Mouse (Mus musculus): ENCODE data around the gene Sult5a1. TPM values are rescaled to one million over a fixed set of nuclear protein-coding genes. Genes with fewer than 3 reads are reported as not detected.

The Sult5a1 gene
- total RNA-seq, 2 experiments from 2014 or later, result 1.3 to 1.6 TPM

- DNase-seq, result no peak
These were observed 56.9 kb downstream of the Sult5a1 start for GRCm38 (mm10) chr8:123101244-123101643.

GRCm38 (mm10) chr8:123100288-123100687 lies 57.8 kb downstream of the Sult5a1 start:
- DNase-seq, result no peak

- DNase-seq, result no peak
These were observed 60.1 kb downstream of the Sult5a1 start for GRCm38 (mm10) chr8:123097786-123098584.

- no peak for DNase-seq
These were observed 60.9 kb downstream of the Sult5a1 start for GRCm38 (mm10) chr8:123097216-123097615.

Small RNAs within 50 kb of the gene (microRNA-seq; reads per million reads assigned to microRNA genes)
- gene Mir7079 (0.20 to 0.69 reads per million in 2 experiments), gene Mir7080 (0 to 1.0 reads per million in 2 experiments)

Other genes starting within 250 kb of the Sult5a1 start
- 10 to 100 TPM; 85.2 to 86.3 TPM for gene Ankrd11, start 116.0 kb downstream of the Sult5a1 start, total RNA-seq (2021)
- gene Spg7, start 95.4 kb downstream of the Sult5a1 start, total RNA-seq (2021), result 10 to 100 TPM; 68.5 to 76.5 TPM
- 100 to 1,000 TPM; 641 to 660 TPM for gene Rpl13, start 56.0 kb downstream of the Sult5a1 start, total RNA-seq (2021)
- gene Cpne7, start 40.9 kb downstream of the Sult5a1 start, total RNA-seq (2021), result under 1 TPM; 0.14 to 0.16 TPM
- gene Dpep1, start 27.9 kb upstream of the Sult5a1 start, total RNA-seq (2021), result 10 to 100 TPM in 1 of 2 experiments, 1 to 10 TPM in 1; 7.5 to 11.6 TPM
- gene Chmp1a, start 54.4 kb upstream of the Sult5a1 start, total RNA-seq (2021), result 10 to 100 TPM; 59.6 to 60.3 TPM
- gene Spata33, start 54.5 kb upstream of the Sult5a1 start, total RNA-seq (2021), result 10 to 100 TPM; 20.9 to 22.2 TPM
- gene Cdk10, start 66.5 kb upstream of the Sult5a1 start, total RNA-seq (2021), result 10 to 100 TPM; 33.6 to 38.4 TPM
- gene Spata2l, start 77.9 kb upstream of the Sult5a1 start, total RNA-seq (2021), result 1 to 10 TPM; 3.7 to 4.2 TPM
- 10 to 100 TPM; 14.4 to 14.8 TPM for gene Zfp276, start 95.9 kb upstream of the Sult5a1 start, total RNA-seq (2021)
- gene Vps9d1, start 96.0 kb upstream of the Sult5a1 start, total RNA-seq (2021), result 10 to 100 TPM; 26.4 to 27.3 TPM
- 10 to 100 TPM; 16.7 to 22.9 TPM for gene Fanca, start 160.3 kb upstream of the Sult5a1 start, total RNA-seq (2021)
- gene Spire2, start 174.4 kb upstream of the Sult5a1 start, total RNA-seq (2021), result under 1 TPM; 0.38 to 0.61 TPM
- 100 to 1,000 TPM; 174 to 178 TPM for gene Tcf25, start 215.4 kb upstream of the Sult5a1 start, total RNA-seq (2021)
- not detected for gene Mc1r, start 248.8 kb upstream of the Sult5a1 start, total RNA-seq (2021)

Data from heart, postnatal 4 days (tissue).